Mouse (Mus musculus) urinary bladder, adult 18-20 months (tissue): ENCODE results near the gene Rad54l.

Source experiments
- DNase-seq, 2 experiments: peaks; one replicate each; pipeline ENCODE4 v3.0.0; 2022; ENCODE audit warnings: low spot score in 2 of 2, mixed read lengths in 2 of 2

The Rad54l gene

GRCm38 (mm10) chr4:116123602-116124519, at the start of gene Rad54l, which contains the start of gene Pomgnt1:
Gene Rad54l (minus strand): TSS chr4:116123690.
Gene Pomgnt1 (plus strand): TSS chr4:116123840.
- peak; percentile 48 to 70 for DNase-seq

DNA sequence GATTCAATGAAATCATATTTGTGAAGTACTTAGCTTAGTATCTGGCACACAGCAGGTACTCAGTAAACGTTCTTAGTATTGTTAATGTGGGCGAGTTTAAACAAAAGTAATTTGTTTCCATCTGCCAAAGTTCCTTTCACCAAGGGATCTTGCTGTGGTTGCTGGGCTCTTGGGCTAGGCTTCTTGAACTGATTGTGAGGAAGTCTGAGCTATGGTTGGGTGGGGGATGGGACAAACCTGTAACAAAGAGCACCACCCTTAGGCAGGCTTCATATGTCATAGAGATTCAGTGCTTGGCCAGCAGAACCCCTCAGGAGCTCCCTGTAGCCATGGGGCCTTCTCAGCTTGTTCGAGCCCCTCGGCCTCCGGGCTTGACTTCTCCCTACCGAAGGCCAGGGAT, 49.6 kb upstream of the Rad54l start, which contains the start of the genes 1700042G07Rik and Gm49337:
1700042G07Rik (plus strand) TSS at position 301 of the 400 bp plus-strand sequence.
Gm49337 (plus strand) TSS at position 313 of the 400 bp plus-strand sequence.
- no peak for DNase-seq

- no peak for DNase-seq
These were observed 45.8 kb upstream of the Rad54l start for GRCm38 (mm10) chr4:116169353-116169672.

GRCm38 (mm10) chr4:116168617-116169352, 45.3 kb upstream of the Rad54l start:
- DNase-seq: peak in 1 of 2 experiments; percentile 52

- DNase-seq: peak in 1 of 2 experiments; percentile 50
These were observed 43.9 kb upstream of the Rad54l start, which contains the start of gene Tspan1 for GRCm38 (mm10) chr4:116167404-116167803. Gene Tspan1 (minus strand): TSS chr4:116167601.

- DNase-seq: no peak
These were observed 42.4 kb upstream of the Rad54l start for GRCm38 (mm10) chr4:116165708-116166407.

- no peak for DNase-seq
These were observed 41.5 kb upstream of the Rad54l start for GRCm38 (mm10) chr4:116164759-116165554.

DNA sequence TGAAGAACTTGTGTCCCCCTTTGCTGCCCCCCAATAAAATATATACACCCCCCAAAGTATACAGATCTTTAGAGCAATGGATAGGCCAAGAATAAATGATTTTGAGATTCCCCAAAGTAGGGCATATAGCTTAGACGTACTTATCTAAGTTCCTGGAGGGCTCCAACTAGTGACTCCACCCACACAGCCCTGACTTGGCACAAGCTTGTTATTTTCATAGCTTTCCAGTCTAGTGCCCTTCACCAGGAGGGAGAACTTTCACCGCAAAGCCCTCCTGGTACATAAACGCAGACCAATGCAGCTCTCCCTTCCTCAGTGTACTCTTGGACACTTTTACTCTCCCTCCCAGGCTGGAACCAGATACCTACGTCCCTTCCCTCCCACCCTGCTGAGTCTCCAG, 38.7 kb upstream of the Rad54l start:
- DNase-seq: no peak

DNA sequence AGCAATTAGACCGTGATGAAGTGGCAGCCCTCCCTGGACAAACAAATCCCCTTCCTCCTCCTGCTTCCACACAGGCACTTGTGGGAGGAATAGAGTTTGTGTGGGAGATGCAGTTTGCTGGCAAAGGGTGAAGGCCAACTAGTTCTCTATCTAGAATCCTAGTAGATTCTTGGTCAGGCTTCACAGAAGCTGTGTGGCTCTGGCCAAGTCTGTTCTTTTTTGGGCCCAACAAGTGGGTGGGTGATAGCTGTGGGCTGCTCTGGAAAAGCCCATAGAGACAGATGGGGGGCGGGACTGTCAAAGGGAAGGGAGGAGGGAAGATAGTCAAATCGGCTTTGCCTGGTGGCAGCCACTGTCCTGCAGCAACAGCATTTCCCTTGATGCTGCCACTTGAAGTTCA, 37.3 kb upstream of the Rad54l start:
- DNase-seq: no peak

GRCm38 (mm10) chr4:116159912-116160311, 36.4 kb upstream of the Rad54l start:
- no peak for DNase-seq

DNA sequence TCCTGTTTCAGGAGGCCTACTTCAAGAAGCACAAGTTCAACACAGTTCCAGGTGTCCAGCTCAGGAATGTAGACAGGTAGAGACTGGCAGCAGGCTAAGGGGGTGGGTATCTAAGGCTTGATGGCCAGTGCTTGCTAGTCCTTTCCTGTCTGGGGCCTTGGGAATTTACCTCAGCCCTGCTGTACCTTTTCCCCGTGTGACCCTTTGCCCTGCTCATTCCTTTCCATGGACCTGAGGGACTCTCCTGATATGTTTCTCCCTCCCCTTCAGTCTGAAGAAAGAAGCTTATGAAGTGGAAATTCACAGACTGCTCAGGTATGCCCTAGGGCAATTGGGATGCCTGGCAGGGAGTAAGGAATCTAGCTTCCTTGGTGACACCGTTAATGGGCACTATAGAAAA, 34.4 kb upstream of the Rad54l start:
- no peak for DNase-seq

- no peak for DNase-seq
These were observed 29.2 kb upstream of the Rad54l start for GRCm38 (mm10) chr4:116152702-116153101.

DNA sequence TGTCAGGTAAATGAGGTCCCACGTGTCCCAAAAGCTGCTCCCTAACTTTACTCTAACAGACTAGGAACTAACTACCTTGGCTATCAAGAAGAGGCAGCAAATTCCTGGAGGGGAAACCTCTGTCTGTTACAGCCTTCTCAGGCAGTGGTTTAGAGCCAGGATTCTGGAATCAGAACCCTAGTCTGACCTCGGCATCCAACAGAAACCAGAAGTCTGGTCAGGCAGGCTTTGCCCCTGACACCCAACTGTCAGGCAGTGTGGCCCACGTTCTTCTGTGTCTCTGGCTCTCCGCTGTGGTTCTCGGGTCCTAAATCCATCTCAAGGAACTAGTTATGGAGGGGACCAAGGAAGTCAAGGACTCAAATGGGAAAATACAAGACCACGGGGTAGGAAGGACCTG, 27.7 kb upstream of the Rad54l start, which contains the start of gene Lurap1:
Lurap1 (minus strand) TSS at position 101 of the 400 bp plus-strand sequence.
- no peak for DNase-seq

DNA sequence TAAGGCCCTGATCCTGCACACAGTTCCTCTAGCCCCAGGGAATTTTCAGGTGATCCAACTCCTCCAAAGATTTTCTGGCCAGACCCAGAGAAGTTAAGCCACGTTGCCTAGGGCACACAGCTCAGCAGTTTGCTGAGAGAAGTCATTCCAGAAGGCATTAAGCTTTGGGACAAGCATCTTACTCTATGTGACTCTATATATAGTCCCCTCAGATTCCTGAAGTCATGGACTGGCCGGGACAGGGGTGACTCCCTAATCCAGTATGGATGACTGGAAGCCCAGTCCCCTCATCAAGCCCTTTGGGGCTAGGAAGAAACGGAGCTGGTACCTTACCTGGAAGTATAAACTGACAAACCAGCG, 27.4 kb upstream of the Rad54l start:
- DNase-seq: no peak

GRCm38 (mm10) chr4:116150156-116150861, 26.8 kb upstream of the Rad54l start:
- peak; percentile 48 to 61 for DNase-seq

DNA sequence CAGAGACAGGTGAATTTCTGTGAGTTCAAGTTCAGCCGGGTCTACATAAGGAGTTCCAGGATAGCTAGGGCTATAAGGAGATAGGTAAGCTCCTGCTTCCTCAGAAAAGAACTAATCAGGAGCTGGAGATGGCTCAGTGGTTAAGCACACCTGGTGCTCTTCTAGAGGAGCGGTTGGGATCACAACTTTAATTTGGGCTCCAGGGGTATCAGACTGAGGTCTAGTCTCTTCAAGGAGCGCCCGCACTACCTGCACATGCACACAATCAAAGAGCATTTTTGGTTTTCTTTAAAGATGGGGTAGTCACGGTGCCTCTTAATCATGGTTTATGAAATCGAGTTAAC, 26.3 kb upstream of the Rad54l start:
- no peak for DNase-seq

DNA sequence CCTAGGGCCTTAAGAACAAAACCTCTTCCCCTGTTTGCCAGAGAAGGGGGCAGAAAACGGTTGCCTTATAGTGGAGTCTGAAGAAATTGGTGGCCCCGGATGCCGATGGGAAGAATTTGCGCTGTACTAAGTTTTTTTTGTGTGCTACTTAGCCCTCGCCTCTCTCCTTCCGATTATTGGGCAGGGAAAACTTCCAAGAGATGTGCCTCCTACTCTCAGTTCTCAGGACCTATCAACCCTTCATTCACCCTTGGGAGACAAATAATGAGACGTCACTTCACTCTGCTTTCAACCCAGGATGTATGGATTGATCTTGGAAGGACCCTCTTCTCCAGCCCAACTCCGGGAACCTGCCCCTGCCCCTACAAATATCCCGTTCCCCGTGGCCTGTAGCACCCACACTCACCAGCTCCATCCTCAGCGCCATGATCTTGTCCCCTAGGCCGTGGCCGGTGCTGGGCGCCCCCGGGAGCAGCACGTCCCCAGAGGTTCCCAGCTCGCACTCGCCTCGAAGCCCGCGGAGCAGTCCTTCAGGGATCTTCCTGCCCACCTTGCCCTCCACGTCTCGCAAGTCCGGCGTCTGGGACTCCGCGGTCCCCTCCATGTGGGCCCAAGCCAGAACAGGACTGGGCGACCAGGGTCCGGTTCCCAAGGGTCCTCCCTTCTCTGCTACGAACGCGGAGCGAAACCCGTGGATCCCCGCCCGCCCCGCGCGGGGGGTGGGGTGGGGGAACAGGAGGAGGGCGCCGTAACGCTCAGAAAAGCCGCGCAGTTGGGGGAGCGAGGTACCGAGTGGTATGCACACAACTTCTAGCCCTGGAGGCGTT, 20.6 kb upstream of the Rad54l start:
- DNase-seq: peak; percentile 36 to 76

- no peak for DNase-seq
These were observed 19.9 kb upstream of the Rad54l start for GRCm38 (mm10) chr4:116143317-116143811.

DNA sequence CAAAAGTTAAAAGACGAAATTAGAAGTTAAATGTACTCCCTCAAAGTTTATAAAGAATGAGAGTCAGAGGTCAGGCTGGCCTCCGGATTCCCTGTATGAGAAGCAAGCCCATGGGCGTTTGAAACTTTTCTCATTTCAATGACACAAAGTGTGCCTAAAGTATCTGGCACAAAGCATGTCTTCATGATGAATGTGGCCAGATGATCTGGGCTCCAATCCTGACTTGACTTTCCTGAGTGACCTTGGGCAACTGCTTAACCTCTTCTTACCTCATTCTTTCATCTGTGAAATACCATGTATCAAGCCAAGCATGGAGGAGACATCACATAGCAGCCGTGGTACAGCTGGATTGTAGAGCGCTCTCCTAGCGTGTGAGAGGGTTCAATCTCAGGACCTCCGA, 18.8 kb upstream of the Rad54l start:
- DNase-seq: no peak
